Mouse (Mus musculus): ENCODE data around the gene Zcchc18.
"Not testable (repeated sequence)": the region's sequence is repeated elsewhere in the genome, so short reads cannot be mapped to it uniquely, and the experiment has no call there.

Zcchc18 gene

GRCm38 (mm10) chrX:136992978-136993547 lies at the start of gene Zcchc18:
Gene Zcchc18, plus strand, starts transcription at chrX:136993155.
- no peak for DNase-seq (ENCODE audit: low read depth, low spot score)

DNA sequence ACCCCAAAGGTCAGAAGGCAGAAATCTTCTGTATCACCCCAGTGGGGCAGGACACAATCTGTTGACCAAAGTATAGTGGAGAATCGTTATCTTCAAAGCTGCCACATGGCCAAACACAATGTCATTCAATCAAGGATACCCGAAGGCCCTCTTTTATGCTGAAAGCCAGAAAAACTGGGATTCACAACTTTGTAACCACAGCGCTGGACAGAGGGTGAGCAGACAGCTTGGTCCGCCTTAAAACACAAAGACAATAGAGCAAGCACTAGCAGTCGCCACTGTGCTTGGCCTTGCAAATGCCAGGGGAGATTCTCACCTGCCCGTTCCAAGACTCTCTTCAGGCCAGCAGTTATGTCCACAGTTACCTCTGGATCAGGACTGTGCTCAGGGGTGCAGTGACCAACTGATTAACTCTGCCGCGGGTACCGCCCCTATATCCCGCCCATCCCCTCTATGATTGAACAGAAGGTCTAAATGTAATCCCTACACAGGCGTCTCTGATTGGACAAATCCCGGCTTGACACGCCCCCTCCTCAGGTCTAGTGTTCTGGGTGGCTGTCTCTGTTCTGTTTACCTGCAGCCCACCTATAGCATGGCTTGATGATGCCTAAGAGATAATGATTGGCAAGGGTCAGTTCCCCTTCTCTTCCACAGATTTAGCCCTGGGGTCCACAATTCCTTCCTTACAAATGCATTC lies 35.2 kb upstream of the Zcchc18 start:
- not testable (repeated sequence) for DNase-seq (ENCODE audit: low read depth, low spot score)

DNA sequence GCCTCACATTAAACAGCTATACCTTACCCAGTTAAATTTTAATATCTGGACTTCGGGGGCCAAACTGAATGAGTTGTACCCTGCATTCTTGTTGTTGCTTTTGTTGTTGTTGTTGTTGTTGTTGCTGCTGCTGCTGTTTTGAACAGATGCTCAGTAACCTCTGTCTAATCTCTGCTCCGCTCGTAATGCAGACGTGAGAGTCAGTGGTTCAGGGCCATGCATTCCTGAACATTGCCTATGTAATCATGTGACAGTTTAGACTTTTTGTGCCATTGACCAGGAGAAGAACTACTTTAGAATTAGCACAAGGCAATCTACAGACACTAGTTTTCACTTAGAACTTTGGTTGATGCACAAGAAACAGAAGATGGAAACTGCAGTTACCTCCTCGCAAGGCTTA lies 34.7 kb upstream of the Zcchc18 start:
- not testable (repeated sequence) for DNase-seq (ENCODE audit: low read depth, low spot score)

DNA sequence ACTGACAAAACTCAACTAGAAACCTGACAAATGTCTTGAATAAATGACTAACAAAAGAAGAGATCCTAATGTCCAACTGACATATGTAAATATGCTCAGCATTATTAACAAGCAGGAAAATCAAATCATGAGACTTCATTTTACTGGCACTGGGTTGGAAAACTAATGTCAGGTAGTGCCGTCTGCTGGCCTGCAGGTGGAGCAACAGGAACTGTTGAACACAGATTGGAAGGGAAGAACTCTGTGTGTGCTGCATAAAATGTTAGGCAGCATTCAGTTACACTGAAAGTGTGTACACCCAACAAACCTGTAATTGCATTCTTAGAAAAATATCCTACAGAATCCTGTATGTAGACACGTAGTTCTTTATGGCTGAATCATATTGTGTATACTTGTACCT lies 33.3 kb upstream of the Zcchc18 start:
- peak; percentile 29 for DNase-seq (ENCODE audit: low read depth, low spot score)

DNA sequence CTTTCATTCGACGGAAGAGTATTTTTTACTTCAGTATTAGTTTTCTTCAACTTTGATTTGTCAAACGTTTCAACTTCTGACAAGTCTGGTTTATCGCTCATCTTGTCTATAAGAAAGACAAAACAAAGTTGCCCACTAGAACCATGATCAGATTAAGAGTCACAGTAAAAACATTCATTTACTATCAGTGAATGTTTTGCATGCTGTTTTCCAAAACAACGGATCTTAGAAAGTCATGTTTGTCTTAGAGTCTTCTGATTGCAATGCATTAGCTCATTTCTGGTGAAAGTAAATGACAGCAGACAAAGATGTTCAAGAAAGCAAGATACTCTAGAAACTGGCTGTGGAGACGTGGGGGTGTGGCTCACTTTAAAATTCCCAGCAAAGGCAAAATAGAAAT lies 17.6 kb upstream of the Zcchc18 start, which contains the start of gene Tmsb15b2:
Gene Tmsb15b2 (minus strand): TSS at position 101 of the 400 bp plus-strand sequence.
- not testable (repeated sequence) for DNase-seq (ENCODE audit: low read depth, low spot score)

- DNase-seq (ENCODE audit: low read depth, low spot score) = no peak
Measured at GRCm38 (mm10) chrX:136976424-136977084, 16.4 kb upstream of the Zcchc18 start, which contains the start of the genes Tmsb15l and Tmsb15b1. Gene Tmsb15l, minus strand, starts transcription at chrX:136976869. Gene Tmsb15b1, minus strand, starts transcription at chrX:136976874.

DNA sequence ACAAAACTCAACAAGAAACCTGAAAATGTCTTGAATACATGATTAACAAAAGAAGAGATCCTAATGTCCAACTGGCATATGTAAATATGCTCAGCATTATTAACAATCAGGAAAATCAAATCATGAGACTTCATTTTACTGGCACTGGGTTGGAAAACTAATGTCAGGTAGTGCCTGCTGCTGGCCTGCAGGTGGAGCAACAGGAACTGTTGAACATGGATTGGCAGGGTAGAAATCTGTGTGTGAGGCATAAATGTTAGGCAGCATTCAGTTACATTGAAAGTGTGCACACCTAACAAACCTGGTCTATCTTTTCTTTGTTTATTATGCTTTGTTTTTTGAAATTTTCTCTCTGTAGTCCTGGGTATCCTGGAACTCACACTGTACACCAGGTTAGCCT lies 14.3 kb upstream of the Zcchc18 start:
- DNase-seq (ENCODE audit: low read depth, low spot score) = peak; percentile 4

DNA sequence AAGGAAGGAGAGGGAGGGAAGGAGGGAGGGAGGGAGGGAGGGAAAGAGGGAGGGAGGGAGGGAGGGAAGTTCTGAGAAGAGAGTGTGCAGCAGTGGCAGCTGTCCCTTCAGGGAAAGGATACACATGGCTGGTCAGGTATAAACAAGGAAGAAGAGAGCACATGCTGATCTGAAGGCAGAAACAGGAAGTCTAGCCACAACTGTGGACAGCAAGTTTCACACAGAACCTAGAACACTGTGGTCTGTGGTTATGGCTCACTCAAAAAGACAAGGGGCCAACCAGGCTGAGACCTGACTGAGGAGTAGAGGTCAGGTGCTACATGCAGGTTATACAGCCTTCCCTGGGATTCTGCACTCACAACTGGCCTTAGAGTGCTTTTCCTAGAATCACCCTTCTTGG lies 6.9 kb upstream of the Zcchc18 start:
- no peak for DNase-seq (ENCODE audit: low read depth, low spot score)

DNA sequence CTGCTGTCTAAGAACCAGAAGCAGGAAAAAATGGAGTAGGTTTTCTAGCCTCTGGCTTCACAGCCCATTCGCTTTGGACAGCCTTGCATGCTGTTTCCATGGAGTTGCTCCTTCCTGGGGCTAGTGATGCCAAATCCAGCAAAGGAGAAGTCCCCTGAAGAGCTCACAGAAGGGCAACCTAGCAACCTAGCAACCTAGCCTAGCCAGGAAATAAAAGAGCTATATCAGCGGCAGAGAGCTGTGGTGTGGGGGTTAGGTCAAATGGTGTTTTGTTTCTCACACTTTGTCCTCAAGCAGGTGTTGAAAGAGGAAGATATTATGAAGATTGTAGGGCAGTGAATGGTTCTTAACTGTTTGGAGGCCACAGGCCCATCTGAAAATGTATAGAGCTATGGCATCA lies 1.7 kb upstream of the Zcchc18 start:
- no peak for DNase-seq (ENCODE audit: low read depth, low spot score)

GRCm38 (mm10) chrX:136992191-136992965 lies 577 bp upstream of the Zcchc18 start:
- DNase-seq (ENCODE audit: low read depth, low spot score) = no peak

DNA sequence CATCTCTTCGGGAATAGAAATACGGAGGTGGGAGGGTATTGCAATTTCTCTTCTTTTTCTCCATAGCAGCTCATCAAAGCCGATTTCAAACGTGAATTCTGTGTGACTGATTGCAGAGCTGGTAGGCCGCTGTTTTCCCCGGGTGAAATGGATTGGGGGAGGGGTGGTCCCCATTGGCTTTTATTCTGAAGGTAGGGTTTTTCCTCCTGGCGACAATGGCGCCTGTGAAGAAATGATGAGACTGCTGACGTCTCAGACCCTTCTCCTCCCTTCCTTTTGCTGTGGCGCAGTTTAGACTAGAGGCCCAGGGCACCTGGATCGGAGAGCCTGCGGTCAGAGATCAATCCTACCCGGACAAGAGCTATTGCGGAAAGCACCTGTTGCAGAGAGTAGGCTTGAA lies 686 bp downstream of the Zcchc18 start:
- DNase-seq (ENCODE audit: low read depth, low spot score) = no peak

GRCm38 (mm10) chrX:136996256-136996655 lies 3.3 kb downstream of the Zcchc18 start:
- DNase-seq (ENCODE audit: low read depth, low spot score) = no peak

- peak; percentile 77 for DNase-seq (ENCODE audit: low read depth, low spot score)
Measured at GRCm38 (mm10) chrX:137015099-137015709, 22.2 kb downstream of the Zcchc18 start.

- DNase-seq (ENCODE audit: low read depth, low spot score) = no peak
Measured at GRCm38 (mm10) chrX:137017668-137018067, 24.7 kb downstream of the Zcchc18 start.

- DNase-seq (ENCODE audit: low read depth, low spot score) = peak; percentile 74
Measured at GRCm38 (mm10) chrX:137019310-137019709, 26.4 kb downstream of the Zcchc18 start.

- DNase-seq (ENCODE audit: low read depth, low spot score) = no peak
Measured at GRCm38 (mm10) chrX:137030916-137031315, 38.0 kb downstream of the Zcchc18 start.

DNA sequence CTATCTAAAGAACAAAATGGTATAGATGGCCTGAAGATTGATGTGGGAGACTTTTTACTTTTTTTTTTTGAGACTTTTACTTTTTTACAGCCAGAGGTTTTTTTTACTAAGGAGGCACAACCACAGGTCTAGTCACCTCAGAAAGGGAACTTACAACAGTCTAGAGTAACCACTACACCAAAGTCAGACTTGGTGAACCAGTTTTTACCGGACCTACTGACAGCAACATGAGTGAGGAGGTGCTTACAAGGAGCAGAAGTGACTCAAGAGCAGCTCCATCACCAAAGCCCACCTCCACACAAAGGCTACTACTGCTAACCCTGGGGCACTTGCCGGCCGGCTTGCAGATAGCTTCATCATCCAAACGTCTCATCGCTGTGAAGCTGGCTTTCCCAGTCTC lies 38.8 kb downstream of the Zcchc18 start:
- no peak for DNase-seq (ENCODE audit: low read depth, low spot score)

GRCm38 (mm10) chrX:137034322-137034721 lies 41.4 kb downstream of the Zcchc18 start:
- DNase-seq (ENCODE audit: low read depth, low spot score) = no peak

DNA sequence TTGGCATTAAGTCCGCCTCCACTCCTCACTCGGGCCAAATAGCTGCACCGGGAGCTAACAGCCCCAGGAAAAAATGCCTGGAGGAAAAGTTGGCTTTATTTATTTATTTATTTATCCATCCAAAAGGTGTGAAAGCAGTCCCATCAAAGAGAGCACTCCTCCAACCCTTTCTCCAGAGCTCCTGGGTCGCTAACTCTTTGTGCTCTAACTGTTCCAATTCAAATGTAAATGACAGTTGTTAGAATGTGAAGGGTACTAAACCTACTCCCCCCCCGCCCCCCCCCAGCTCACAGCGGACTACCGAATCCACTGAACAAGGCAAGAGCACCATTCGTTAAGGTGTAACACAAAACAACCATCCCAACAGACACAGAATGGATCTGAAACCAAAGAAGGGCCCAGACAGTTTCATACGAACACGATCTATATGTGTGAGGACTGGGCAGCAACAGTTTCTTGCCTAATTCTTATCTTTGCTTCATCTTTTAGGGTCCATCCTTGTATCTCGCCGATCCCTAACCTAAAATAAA lies 44.6 kb downstream of the Zcchc18 start:
- DNase-seq (ENCODE audit: low read depth, low spot score) = peak; percentile 2

DNA sequence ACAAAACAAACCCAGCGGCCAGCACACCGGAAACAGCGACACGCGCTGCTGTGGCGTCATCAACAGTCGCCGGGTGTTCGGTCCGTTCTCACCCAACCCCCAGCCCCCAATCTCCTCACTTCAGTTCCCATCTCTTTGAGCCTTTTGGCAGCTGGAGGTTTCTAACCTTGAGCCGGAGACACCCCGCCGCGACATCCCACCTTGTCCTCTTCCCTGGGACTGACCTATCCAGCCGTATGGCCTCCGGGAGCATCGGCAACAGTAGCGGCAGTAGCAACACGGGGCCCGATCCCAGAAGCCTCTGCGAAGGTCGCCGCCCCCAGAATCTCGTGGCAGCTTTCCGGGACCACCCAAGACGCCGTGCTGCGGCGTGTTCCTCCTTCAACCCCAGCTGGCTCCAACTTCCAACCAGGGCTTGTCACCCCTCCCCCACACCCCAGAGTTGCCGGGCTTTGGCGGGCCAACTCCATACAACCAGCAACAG lies 45.1 kb downstream of the Zcchc18 start, which contains the start of gene Slc25a53:
Gene Slc25a53 (minus strand): TSS at position 303 of the 484 bp plus-strand sequence.
- peak; percentile 84 for DNase-seq (ENCODE audit: low read depth, low spot score)

GRCm38 (mm10) chrX:137038502-137038901 lies 45.5 kb downstream of the Zcchc18 start:
- no peak for DNase-seq (ENCODE audit: low read depth, low spot score)

All from 3T3-L1 (cell line).